Mouse (Mus musculus) neural tube, embryonic 14.5 days (tissue): ENCODE results near the gene Gm13278. TPM values are rescaled to one million over a fixed set of nuclear protein-coding genes. Genes with fewer than 3 reads are reported as not detected.
"Not testable (repeated sequence)": the region's sequence is repeated elsewhere in the genome, so short reads cannot be mapped to it uniquely, and the experiment has no call there.

Experiments used
- ATAC-seq: fragments of 200-750 bp; cut with Nextera tagmentation; 2 replicates; pipeline ENCODE4 v1.8.0; 2017; ENCODE audit warnings: low read depth, mild to moderate bottlenecking, moderate TSS enrichment, moderate library complexity
- H3K27ac ChIP-seq: fragments of 300-500 bp; sonication (generic); 2 replicates; pipeline ENCODE4 v1.5.1; 2014; ENCODE audit warnings: low read depth, mild to moderate bottlenecking, control low read depth, low read length, moderate library complexity, mixed read lengths
- H3K27me3 ChIP-seq: fragments of 300-500 bp; sonication (generic); 2 replicates; pipeline ENCODE4 v1.6.1; 2014; ENCODE audit warnings: low read length; ENCODE audit not compliant: control insufficient read depth, insufficient read depth
- H3K36me3 ChIP-seq: fragments of 300-500 bp; sonication (generic); 2 replicates; pipeline ENCODE4 v1.6.1; 2014; ENCODE audit warnings: low read length, mixed read lengths; ENCODE audit not compliant: control insufficient read depth, insufficient read depth
- H3K4me1 ChIP-seq: fragments of 300-500 bp; sonication (generic); 2 replicates; pipeline ENCODE4 v1.6.1; 2014; ENCODE audit warnings: low read length; ENCODE audit not compliant: control insufficient read depth, insufficient read depth
- H3K4me2 ChIP-seq: fragments of 300-500 bp; sonication (generic); 2 replicates; pipeline ENCODE4 v1.6.1; 2014; ENCODE audit warnings: mild to moderate bottlenecking, low read depth, low read length, control low read depth
- H3K4me3 ChIP-seq: fragments of 300-500 bp; sonication (generic); 2 replicates; pipeline ENCODE4 v1.5.1; 2014; ENCODE audit warnings: low read depth, low read length, control low read depth, mixed read lengths
- H3K9ac ChIP-seq: fragments of 300-500 bp; sonication (generic); replicated peaks from 2 replicates; pipeline ENCODE4 v1.6.1; 2014; ENCODE audit warnings: low read depth, mild to moderate bottlenecking, control low read depth, low read length, mixed read lengths
- H3K9me3 ChIP-seq: fragments of 300-500 bp; sonication (generic); 2 replicates; pipeline ENCODE4 v1.6.1; 2016; ENCODE audit warnings: low read length; ENCODE audit not compliant: control insufficient read depth
- WGBS: fragments of 180-500 bp; shearing (Covaris S2); extraction: QIAGEN DNeasy Blood & Tissue Kit; methylation state at CpG from one replicate; pipeline ENCODE4 v1.1.7; 2014; 5-methylcytosine and 5-hydroxymethylcytosine counted together
- polyA plus RNA-seq: library from polyadenylated mRNA; unstranded; fragments of >200 nt; fragmentation: Nextera tagmentation; extraction: Ambion mirVana; gene quantifications from 2 replicates; pipeline ENCODE4 v1.2.1, GENCODE M21; 2014

Gm13278 gene
- polyA plus RNA-seq, 1 experiment from 2014 or later: not detected

- not testable (repeated sequence) for ATAC-seq
Observed at GRCm38 (mm10) chr4:88805761-88806160, 14.4 kb downstream of the Gm13278 start.

DNA sequence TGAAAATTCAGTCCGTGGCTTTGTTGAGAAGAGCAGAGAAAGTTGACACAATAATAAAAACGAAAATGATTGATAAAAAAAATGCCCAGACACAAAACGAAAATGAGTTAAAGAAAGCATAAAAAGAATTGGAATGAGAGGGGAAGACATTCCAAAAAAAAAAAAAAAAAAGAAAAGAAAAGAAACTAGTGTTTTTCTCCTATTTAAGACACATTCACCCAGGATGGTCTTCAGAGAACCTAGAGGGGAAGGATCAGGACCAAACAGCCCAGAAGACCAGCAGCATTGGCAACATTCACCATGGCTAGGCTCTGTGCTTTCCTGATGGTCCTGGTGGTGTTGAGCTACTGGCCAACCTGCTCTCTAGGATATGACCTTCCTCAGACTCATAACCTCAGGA is 24.6 kb downstream of the Gm13278 start, which contains the start of gene Ifna7:
TSS of gene Ifna7 (plus strand) at position 301 of the 400 bp plus-strand sequence.
- no peak within 1 kb of the TSS for H3K9ac ChIP-seq
- ATAC-seq: no peak
- no peak within 1 kb of the TSS for H3K4me2 ChIP-seq
- H3K36me3 ChIP-seq: no peaks in the 10 kb centered on the region
- 75% methylated on average over 3 of the region's 3 CpGs for WGBS
- H3K9me3 ChIP-seq: no peaks in the 10 kb centered on the region
- no peak within 1 kb of the TSS for H3K4me3 ChIP-seq
- H3K4me1 ChIP-seq: no peaks in the 10 kb centered on the region
- H3K27ac ChIP-seq: no peak within 1 kb of the TSS
- no peaks in the 10 kb centered on the region for H3K27me3 ChIP-seq

More at GRCm38 (mm10) chr4:88805761-88806160, 14.4 kb downstream of the Gm13278 start:
- not testable (repeated sequence) for H3K9ac ChIP-seq, H3K4me1 ChIP-seq, H3K27ac ChIP-seq, H3K36me3 ChIP-seq, H3K27me3 ChIP-seq, H3K4me2 ChIP-seq, H3K4me3 ChIP-seq, H3K9me3 ChIP-seq
- WGBS: 0% methylated on average over 7 of the region's 34 CpGs

DNA sequence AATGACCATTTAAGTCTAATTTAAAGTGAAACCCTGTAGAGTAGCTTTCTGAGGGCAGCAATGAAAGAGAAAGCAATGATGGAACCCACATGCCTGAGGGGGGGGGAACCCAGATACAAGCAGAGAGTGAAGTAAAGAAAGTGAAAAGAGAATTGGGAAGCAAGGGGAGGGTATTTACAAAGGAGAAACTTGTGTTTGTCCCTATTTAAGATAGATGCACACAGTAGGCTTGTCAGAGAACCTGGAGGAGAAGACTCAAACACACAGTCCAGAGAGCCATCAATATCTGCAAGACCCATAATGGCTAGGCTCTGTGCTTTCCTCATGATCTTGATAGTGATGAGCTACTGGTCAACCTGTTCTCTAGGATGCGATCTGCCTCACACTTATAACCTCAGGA is 28.3 kb downstream of the Gm13278 start, which contains the start of gene Ifna11:
TSS of gene Ifna11 (plus strand) at position 301 of the 400 bp plus-strand sequence.
- no peaks in the 10 kb centered on the region for H3K27me3 ChIP-seq
- no peaks in the 10 kb centered on the region for H3K4me1 ChIP-seq
- no peaks in the 10 kb centered on the region for H3K9me3 ChIP-seq
- no peak within 1 kb of the TSS for H3K4me3 ChIP-seq
- no peak within 1 kb of the TSS for H3K9ac ChIP-seq
- H3K36me3 ChIP-seq: no peaks in the 10 kb centered on the region
- no peak within 1 kb of the TSS for H3K27ac ChIP-seq
- H3K4me2 ChIP-seq: no peak within 1 kb of the TSS
- WGBS: 100% methylated on average over 1 of the region's 1 CpGs
- no peak for ATAC-seq

DNA sequence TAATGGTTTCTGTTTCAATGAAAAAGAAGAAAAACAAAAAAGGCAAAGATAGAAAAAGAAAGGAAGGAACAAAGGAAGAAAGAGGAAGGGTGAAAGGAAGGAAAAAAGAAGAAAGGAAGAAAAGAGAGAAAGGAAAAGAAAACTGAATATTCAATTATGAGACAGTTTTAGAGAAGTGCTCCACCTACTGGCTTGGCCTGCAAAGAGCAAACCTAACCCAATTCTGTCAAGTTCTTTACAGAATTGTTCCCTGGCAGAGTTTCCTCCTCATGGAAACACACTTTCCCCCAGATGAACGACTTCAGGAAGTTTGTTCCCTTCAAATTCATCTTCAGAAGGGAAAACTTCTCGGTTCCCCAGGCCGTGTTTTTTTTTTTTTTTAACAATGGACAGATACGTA is 31.6 kb downstream of the Gm13278 start:
- H3K9me3 ChIP-seq: no peaks in the 10 kb centered on the region
- H3K27ac ChIP-seq: no peak overlapping the region
- ATAC-seq: no peak
- no peak overlapping the region for H3K4me2 ChIP-seq
- H3K36me3 ChIP-seq: no peaks in the 10 kb centered on the region
- WGBS: 34% methylated on average over 4 of the region's 4 CpGs
- no peak overlapping the region for H3K4me3 ChIP-seq
- H3K4me1 ChIP-seq: no peaks in the 10 kb centered on the region
- H3K9ac ChIP-seq: no peak overlapping the region
- no peaks in the 10 kb centered on the region for H3K27me3 ChIP-seq

DNA sequence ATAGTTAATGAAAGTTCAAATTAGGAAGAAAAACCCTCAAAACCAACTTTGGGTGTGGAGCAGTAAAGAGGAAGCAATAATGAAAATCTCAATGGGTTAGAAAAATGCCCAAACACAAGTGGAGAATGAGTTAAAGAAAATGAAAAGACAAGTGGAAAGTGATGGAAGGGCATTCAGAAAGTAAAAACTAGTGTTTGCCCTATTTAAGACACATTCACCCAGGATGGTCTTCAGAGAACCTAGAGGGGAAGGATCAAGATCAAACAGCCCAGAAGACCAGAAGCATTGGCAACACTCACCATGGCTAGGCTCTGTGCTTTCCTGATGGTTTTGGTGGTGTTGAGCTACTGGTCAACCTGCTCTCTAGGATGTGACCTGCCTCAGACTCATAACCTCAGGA is 35.8 kb downstream of the Gm13278 start, which contains the start of gene Ifna6:
TSS of gene Ifna6 (plus strand) at position 301 of the 400 bp plus-strand sequence.
- H3K4me3 ChIP-seq, H3K4me2 ChIP-seq, H3K36me3 ChIP-seq, H3K27ac ChIP-seq, ATAC-seq, H3K27me3 ChIP-seq, H3K4me1 ChIP-seq, H3K9ac ChIP-seq, H3K9me3 ChIP-seq: not testable (repeated sequence)

GRCm38 (mm10) chr4:88830523-88830922 is 39.2 kb downstream of the Gm13278 start:
- no peaks in the 10 kb centered on the region for H3K27me3 ChIP-seq
- no peak overlapping the region for H3K4me2 ChIP-seq
- no peak for ATAC-seq
- H3K9me3 ChIP-seq: no peaks in the 10 kb centered on the region
- 29% methylated on average over 4 of the region's 4 CpGs for WGBS
- no peak overlapping the region for H3K27ac ChIP-seq
- no peak overlapping the region for H3K4me3 ChIP-seq
- H3K36me3 ChIP-seq: no peaks in the 10 kb centered on the region
- H3K4me1 ChIP-seq: no peaks in the 10 kb centered on the region
- H3K9ac ChIP-seq: no peak overlapping the region

DNA sequence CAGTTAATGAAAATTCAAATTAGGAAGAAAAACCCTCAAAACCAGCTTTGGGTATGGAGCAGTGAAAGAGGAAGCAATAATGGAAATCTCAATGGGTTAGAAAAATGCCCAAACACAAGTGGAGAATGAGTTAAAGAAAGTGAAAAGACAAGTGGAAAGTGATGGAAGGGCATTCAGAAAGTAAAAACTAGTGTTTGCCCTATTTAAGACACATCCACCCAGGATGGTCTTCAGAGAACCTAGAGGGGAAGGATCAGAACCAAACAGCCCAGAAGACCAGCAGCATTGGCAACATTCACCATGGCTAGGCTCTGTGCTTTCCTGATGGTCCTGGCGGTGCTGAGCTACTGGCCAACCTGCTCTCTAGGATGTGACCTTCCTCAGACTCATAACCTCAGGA is 43.9 kb downstream of the Gm13278 start, which contains the start of gene Ifna5:
TSS of gene Ifna5 (plus strand) at position 301 of the 400 bp plus-strand sequence.
- H3K9me3 ChIP-seq, H3K36me3 ChIP-seq, H3K4me3 ChIP-seq, H3K4me1 ChIP-seq, H3K4me2 ChIP-seq, H3K27ac ChIP-seq, H3K27me3 ChIP-seq, H3K9ac ChIP-seq, ATAC-seq: not testable (repeated sequence)
- 92% methylated on average over 1 of the region's 1 CpGs for WGBS

- whole genome bisulfite sequencing: 45% methylated on average over 3 of the region's 3 CpGs
- no peak for ATAC-seq
- H3K9me3 ChIP-seq: no peaks in the 10 kb centered on the region
Observed at GRCm38 (mm10) chr4:88838828-88839227, 47.5 kb downstream of the Gm13278 start.

DNA sequence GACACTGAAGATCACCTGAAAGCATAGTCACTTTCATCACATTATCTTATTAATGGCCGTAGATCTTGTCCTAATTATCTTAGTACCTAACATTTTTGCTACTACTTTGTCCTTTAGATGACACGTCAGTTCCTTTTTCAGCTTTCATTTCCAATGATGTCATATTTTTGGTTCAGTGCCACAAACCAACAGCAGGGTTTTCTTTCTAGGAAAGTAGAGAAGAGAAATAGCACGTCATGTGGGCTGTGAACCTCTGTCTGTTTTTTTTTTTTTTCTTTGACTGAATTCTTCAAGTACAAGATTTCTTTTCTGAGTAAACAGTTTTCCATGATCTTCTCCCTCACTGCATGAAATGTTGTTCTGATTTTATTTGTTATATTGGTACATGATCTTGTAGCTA is 48.7 kb downstream of the Gm13278 start:
- Histone ChIP-seq H3K27ac (no peak overlapping the region), H3K4me1 (no peaks in the 10 kb centered on the region), H3K9me3 (no peaks in the 10 kb centered on the region), H3K27me3 (no peaks in the 10 kb centered on the region), H3K4me2 (no peak overlapping the region), H3K4me3 (no peak overlapping the region), H3K9ac (no peak overlapping the region), H3K36me3 (no peaks in the 10 kb centered on the region)
- ATAC-seq: no peak
- 79% methylated on average over 3 of the region's 3 CpGs for WGBS

More at GRCm38 (mm10) chr4:88838828-88839227, 47.5 kb downstream of the Gm13278 start:
- H3K36me3 ChIP-seq: no peaks in the 10 kb centered on the region
- no peaks in the 10 kb centered on the region for H3K27me3 ChIP-seq
- H3K27ac ChIP-seq: no peak overlapping the region
- no peak overlapping the region for H3K9ac ChIP-seq
- no peak overlapping the region for H3K4me2 ChIP-seq
- H3K4me1 ChIP-seq: no peaks in the 10 kb centered on the region
- no peak overlapping the region for H3K4me3 ChIP-seq
